Mouse (Mus musculus): ENCODE results near the gene Cpvl. TPM values are rescaled to one million over a fixed set of nuclear protein-coding genes. Genes with fewer than 3 reads are reported as not detected.

Cpvl gene
- polyA plus RNA-seq, 1 experiment from 2014 or later, result 0.12 TPM

GRCm38 (mm10) chr6:53857822-53858221 is 120.6 kb downstream of the Cpvl start:
- ATAC-seq (replicated peaks; ENCODE audit: low FRiP score) (no peak), DNase-seq (ENCODE audit: low spot score) (no peak)
- no peak overlapping the region for H3K9ac ChIP-seq (ENCODE audit: low read length)
- WGBS, result 79% methylated on average over 7 of the region's 7 CpGs
- no peaks in the 10 kb centered on the region for H3K36me3 ChIP-seq (ENCODE audit: control insufficient read depth, insufficient read depth, low read length)
- H3K27me3 ChIP-seq (ENCODE audit: control insufficient read depth, insufficient read depth, low read length), result no peaks in the 10 kb centered on the region
- no peak overlapping the region for H3K4me3 ChIP-seq (ENCODE audit: low read depth, low read length)
- no peaks in the 10 kb centered on the region for H3K4me1 ChIP-seq (replicated peaks; ENCODE audit: control insufficient read depth, insufficient read depth, low read length)
- no peak overlapping the region for H3K4me2 ChIP-seq (ENCODE audit: low read depth, low read length, severe bottlenecking)
- H3K27ac ChIP-seq (ENCODE audit: low read depth, low read length), result no peak overlapping the region
- no peaks in the 10 kb centered on the region for H3K9me3 ChIP-seq (ENCODE audit: control insufficient read depth, low read length)

GRCm38 (mm10) chr6:53856775-53857174 is 121.7 kb downstream of the Cpvl start:
- Histone ChIP-seq H3K4me2 (ENCODE audit: low read depth, low read length, severe bottlenecking) (no peak overlapping the region), H3K9me3 (ENCODE audit: control insufficient read depth, low read length) (no peaks in the 10 kb centered on the region), H3K27me3 (ENCODE audit: control insufficient read depth, insufficient read depth, low read length) (no peaks in the 10 kb centered on the region), H3K9ac (ENCODE audit: low read length) (no peak overlapping the region), H3K36me3 (ENCODE audit: control insufficient read depth, insufficient read depth, low read length) (no peaks in the 10 kb centered on the region), H3K4me1 (replicated peaks; ENCODE audit: control insufficient read depth, insufficient read depth, low read length) (no peaks in the 10 kb centered on the region), H3K4me3 (ENCODE audit: low read depth, low read length) (no peak overlapping the region), H3K27ac (ENCODE audit: low read depth, low read length) (no peak overlapping the region)
- 92% methylated on average over 2 of the region's 2 CpGs for whole genome bisulfite sequencing
- ATAC-seq (replicated peaks; ENCODE audit: low FRiP score), result no peak
- no peak for DNase-seq (ENCODE audit: low spot score)

DNA sequence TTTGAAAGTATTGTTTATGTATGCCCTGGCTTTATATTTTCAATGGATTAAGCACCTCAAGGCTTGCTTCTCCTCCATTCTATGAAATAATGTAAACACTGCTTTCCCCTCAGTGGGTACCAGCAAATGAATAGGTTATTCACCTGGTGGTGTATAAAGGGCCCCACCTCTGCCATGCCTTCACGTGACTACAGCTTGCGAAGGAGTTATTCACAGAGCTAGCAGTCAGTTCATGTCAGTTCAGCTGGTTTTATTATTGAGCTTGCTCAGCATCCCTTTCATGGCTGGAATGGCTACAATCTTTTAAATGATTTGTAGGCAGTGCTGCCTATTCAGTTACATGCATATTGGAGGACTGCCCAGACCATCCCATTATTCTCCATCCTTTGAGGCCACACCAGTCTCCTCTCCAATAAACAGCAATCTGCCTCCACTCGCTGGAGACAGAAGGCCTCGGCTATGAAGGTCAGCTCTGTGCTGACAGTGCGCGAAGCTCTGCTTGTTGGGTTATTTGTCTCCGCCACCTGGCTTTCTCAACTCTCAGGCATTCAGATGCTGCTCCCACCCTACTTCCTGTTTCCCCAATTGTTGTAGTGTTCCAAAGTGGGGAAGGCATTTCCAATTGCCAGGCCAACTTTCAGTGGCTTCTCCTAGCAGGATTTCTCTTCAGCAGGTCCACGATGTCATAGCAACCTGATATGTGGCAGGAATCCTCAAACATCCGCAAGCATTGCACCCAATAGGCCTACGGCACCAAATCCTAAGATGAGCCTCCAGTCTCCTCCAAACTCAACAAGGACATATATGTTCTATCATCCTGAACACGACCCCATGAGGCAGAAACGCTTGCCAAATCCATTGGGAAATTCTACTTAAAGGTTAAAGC is 123.3 kb downstream of the Cpvl start:
- no peaks in the 10 kb centered on the region for H3K36me3 ChIP-seq (ENCODE audit: control insufficient read depth, insufficient read depth, low read length)
- no peak overlapping the region for H3K4me2 ChIP-seq (ENCODE audit: low read depth, low read length, severe bottlenecking)
- no peak overlapping the region for H3K4me3 ChIP-seq (ENCODE audit: low read depth, low read length)
- no peaks in the 10 kb centered on the region for H3K4me1 ChIP-seq (replicated peaks; ENCODE audit: control insufficient read depth, insufficient read depth, low read length)
- 87% methylated on average over 12 of the region's 12 CpGs for WGBS
- no peaks in the 10 kb centered on the region for H3K9me3 ChIP-seq (ENCODE audit: control insufficient read depth, low read length)
- no peak for DNase-seq (ENCODE audit: low spot score)
- no peak overlapping the region for H3K9ac ChIP-seq (ENCODE audit: low read length)
- no peak overlapping the region for H3K27ac ChIP-seq (ENCODE audit: low read depth, low read length)
- ATAC-seq (replicated peaks; ENCODE audit: low FRiP score), result no peak
- no peaks in the 10 kb centered on the region for H3K27me3 ChIP-seq (ENCODE audit: control insufficient read depth, insufficient read depth, low read length)

DNA sequence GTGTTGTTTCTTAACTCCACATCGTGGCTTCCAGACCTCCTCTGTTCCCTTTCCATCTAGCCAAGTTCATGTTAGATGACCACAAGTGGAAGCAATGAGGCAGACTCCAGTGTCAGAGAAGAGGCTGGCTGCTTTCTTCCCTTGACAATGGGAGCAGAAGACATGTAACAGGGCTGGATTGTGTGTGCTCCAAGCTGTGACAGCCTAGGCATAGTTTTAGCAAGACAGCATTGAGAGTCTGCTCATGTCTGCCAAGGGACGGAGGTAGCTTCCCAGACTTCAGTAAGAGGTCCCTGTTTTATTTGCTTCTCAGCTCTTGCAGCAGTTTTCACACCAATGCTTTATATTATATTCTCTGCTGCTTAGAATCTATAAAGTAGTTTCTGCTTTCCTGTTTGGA is 124.2 kb downstream of the Cpvl start:
- H3K9ac ChIP-seq (ENCODE audit: low read length), result no peak overlapping the region
- no peak overlapping the region for H3K4me2 ChIP-seq (ENCODE audit: low read depth, low read length, severe bottlenecking)
- no peaks in the 10 kb centered on the region for H3K27me3 ChIP-seq (ENCODE audit: control insufficient read depth, insufficient read depth, low read length)
- no peaks in the 10 kb centered on the region for H3K4me1 ChIP-seq (replicated peaks; ENCODE audit: control insufficient read depth, insufficient read depth, low read length)
- no peaks in the 10 kb centered on the region for H3K9me3 ChIP-seq (ENCODE audit: control insufficient read depth, low read length)
- no peak overlapping the region for H3K27ac ChIP-seq (ENCODE audit: low read depth, low read length)
- no peak overlapping the region for H3K4me3 ChIP-seq (ENCODE audit: low read depth, low read length)
- H3K36me3 ChIP-seq (ENCODE audit: control insufficient read depth, insufficient read depth, low read length), result no peaks in the 10 kb centered on the region
- WGBS, result 72% methylated on average over 2 of the region's 2 CpGs
- ATAC-seq (replicated peaks; ENCODE audit: low FRiP score) (no peak), DNase-seq (ENCODE audit: low spot score) (no peak)

GRCm38 (mm10) chr6:53853546-53853945 is 124.9 kb downstream of the Cpvl start:
- no peaks in the 10 kb centered on the region for H3K9me3 ChIP-seq (ENCODE audit: control insufficient read depth, low read length)
- H3K4me2 ChIP-seq (ENCODE audit: low read depth, low read length, severe bottlenecking), result no peak overlapping the region
- ATAC-seq (replicated peaks; ENCODE audit: low FRiP score) (no peak), DNase-seq (ENCODE audit: low spot score) (no peak)
- no peaks in the 10 kb centered on the region for H3K36me3 ChIP-seq (ENCODE audit: control insufficient read depth, insufficient read depth, low read length)
- H3K27ac ChIP-seq (ENCODE audit: low read depth, low read length), result no peak overlapping the region
- no peak overlapping the region for H3K4me3 ChIP-seq (ENCODE audit: low read depth, low read length)
- no peak overlapping the region for H3K9ac ChIP-seq (ENCODE audit: low read length)
- 90% methylated on average over 3 of the region's 3 CpGs for WGBS
- no peaks in the 10 kb centered on the region for H3K4me1 ChIP-seq (replicated peaks; ENCODE audit: control insufficient read depth, insufficient read depth, low read length)
- H3K27me3 ChIP-seq (ENCODE audit: control insufficient read depth, insufficient read depth, low read length), result no peaks in the 10 kb centered on the region

DNA sequence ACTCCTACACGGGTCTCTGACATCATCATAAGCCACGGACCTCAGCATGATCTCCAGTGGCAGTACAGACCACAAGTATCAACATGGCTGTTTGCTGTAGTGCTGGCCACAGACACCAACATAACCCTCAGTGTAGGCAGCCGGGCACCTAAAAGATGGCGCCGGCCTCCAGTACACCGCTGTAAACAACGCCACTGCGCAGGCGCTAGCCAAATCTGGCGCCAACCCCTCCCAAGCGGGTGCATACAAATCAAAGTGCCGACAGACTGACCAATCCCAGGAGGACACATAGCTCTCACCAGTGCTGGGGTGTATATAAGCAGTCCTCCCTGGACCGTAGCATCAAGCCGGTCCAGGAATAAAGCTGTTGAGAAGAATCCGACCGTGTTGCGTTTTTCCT is 133.8 kb downstream of the Cpvl start:
- no peak overlapping the region for H3K4me2 ChIP-seq (ENCODE audit: low read depth, low read length, severe bottlenecking)
- no peak for DNase-seq (ENCODE audit: low spot score)
- 96% methylated on average over 17 of the region's 17 CpGs for WGBS

DNA sequence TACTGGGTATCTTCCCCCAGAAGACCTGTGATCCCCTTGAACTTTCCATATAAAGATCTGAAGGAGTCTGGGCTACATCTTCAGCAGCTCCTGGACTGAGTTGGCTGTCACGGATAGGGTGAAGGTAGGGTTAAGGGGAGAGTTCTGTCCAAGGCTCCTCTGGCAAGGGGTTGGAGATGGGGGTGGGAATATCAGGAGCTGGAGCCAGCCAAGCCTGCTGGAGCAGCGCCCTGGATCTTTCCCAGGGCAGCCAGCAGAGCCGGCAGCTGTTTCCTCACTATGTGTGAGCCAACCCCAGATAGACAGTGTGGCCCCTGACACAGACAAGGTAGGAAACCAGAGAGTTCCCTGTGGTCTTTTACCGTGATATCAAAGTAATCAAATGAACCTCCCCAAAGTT is 153.3 kb downstream of the Cpvl start:
- H3K36me3 ChIP-seq (ENCODE audit: control insufficient read depth, insufficient read depth, low read length), result no peaks in the 10 kb centered on the region
- DNase-seq (ENCODE audit: low spot score) (no peak), ATAC-seq (replicated peaks; ENCODE audit: low FRiP score) (no peak)
- H3K4me2 ChIP-seq (ENCODE audit: low read depth, low read length, severe bottlenecking), result no peak overlapping the region
- no peak overlapping the region for H3K4me3 ChIP-seq (ENCODE audit: low read depth, low read length)
- no peak overlapping the region for H3K27ac ChIP-seq (ENCODE audit: low read depth, low read length)
- H3K9ac ChIP-seq (ENCODE audit: low read length), result no peak overlapping the region
- no peaks in the 10 kb centered on the region for H3K9me3 ChIP-seq (ENCODE audit: control insufficient read depth, low read length)
- WGBS, result 83% methylated on average over 4 of the region's 4 CpGs
- peaks cover 11% of the 10 kb centered on the region for H3K27me3 ChIP-seq (ENCODE audit: control insufficient read depth, insufficient read depth, low read length)
- H3K4me1 ChIP-seq (replicated peaks; ENCODE audit: control insufficient read depth, insufficient read depth, low read length), result no peaks in the 10 kb centered on the region

More for the DNA sequence above, 133.8 kb downstream of the Cpvl start:
- ATAC-seq (replicated peaks; ENCODE audit: low FRiP score), result no peak
- Histone ChIP-seq H3K9ac (ENCODE audit: low read length) (no peak overlapping the region), H3K4me3 (ENCODE audit: low read depth, low read length) (no peak overlapping the region), H3K27ac (ENCODE audit: low read depth, low read length) (no peak overlapping the region), H3K27me3 (ENCODE audit: control insufficient read depth, insufficient read depth, low read length) (no peaks in the 10 kb centered on the region), H3K4me1 (replicated peaks; ENCODE audit: control insufficient read depth, insufficient read depth, low read length) (no peaks in the 10 kb centered on the region), H3K36me3 (ENCODE audit: control insufficient read depth, insufficient read depth, low read length) (no peaks in the 10 kb centered on the region), H3K9me3 (ENCODE audit: control insufficient read depth, low read length) (no peaks in the 10 kb centered on the region)

Measured in forebrain, embryonic 11.5 days (tissue).